Mouse (Mus musculus): ENCODE data around the gene Gng8.

Gene Gng8

GRCm38 (mm10) chr7:16891641-16892351 is at the start of gene Gng8:
Gng8 (plus strand) TSS chr7:16891786.
- CTCF ChIA-PET: interaction anchor here (0.8 to 1.7 kb wide), 3 partner anchors 18 to 72 kb away, joined by 3 to 4 read pairs (median 4); no protein-coding TSS in a partner anchor

DNA sequence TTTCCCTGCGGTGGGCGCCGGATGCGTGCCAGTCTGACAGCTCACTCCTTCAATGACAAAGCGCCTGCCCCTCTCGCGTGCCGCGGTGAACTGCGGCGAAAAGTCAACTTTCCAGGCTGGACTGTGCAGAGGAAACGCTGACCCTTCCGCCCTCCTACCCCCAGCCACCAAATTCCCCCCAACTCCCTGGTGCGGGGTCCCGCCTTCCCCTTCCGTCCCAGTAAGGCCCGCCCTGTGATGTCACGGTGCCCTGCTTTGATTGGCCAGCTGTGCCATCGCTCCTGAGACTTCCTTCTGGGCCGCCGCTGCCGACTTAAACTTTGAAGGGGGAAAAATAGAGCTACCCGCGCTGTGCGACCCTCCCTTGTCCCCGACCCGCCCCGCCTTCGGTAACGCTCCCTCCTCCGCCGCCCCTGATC is 48.9 kb upstream of the Gng8 start, which contains the start of gene Prkd2:
Gene Prkd2 (plus strand): TSS at position 258 of the 419 bp plus-strand sequence.
- CTCF ChIA-PET: no interaction called here

- CTCF ChIA-PET: interaction anchor here (0.6 kb wide), 1 partner anchor 19 kb away, joined by 3 read pairs; no protein-coding TSS in a partner anchor
Observed at GRCm38 (mm10) chr7:16843441-16844171, 48.0 kb upstream of the Gng8 start.

GRCm38 (mm10) chr7:16844696-16845071 is 46.9 kb upstream of the Gng8 start:
- CTCF ChIA-PET: interaction anchor here (1.6 kb wide), 1 partner anchor 15 kb away, joined by 5 read pairs; no protein-coding TSS in a partner anchor

DNA sequence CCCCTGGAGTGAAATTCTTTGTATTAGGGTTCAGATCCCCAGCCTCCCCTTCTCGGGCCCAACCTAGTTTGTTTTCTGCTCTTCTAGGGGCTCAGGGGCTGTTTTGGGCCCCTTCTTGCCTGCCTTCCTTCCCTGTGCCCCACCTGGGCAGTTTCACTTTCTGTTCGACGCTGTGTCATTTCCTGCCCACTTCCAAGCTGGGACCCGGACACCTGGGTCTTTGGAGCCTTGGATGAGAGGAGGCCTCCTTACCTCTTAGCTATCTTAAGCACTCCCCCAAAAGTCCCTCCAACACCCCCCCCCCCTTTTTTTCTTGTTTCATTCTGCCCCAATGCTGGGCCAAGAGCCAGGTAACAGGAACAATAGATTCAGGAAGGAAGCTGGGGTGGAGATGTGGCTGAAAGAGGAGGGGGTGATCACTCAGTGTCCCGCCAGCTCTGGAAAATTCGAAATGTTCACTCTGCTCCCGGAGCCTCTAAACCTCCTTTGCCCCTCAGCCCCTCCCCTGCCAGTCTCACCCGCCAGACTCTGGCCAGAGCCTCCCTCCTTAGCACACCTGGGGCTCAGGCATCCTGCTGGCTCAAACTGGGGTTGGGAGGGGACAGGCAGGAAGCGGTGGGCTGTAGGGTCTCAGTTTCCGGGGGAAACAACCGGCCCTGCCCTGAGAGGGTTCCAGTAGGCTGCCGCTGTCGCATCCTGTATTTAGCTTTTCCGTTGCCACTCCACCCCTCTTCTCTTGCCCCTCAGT is 46.3 kb upstream of the Gng8 start:
- CTCF ChIA-PET: interaction anchor here (0.9 to 1.6 kb wide), 3 partner anchors 14 to 19 kb away, joined by 3 to 10 read pairs (median 5); no protein-coding TSS in a partner anchor

DNA sequence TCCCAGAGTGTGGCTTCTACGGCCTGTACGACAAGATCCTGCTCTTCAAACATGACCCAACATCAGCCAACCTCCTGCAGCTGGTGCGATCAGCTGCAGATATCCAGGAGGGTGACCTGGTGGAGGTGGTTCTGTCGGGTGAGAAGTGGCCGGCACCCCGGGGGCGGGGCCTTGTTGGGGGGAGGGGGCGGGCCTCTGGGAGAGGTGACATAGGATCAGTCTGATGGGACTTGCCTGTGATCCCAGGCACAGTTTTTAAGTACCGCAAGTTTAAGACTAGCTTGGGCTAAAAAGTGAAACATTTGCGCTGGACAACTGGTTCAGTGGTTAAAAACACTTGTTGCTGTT is 45.8 kb upstream of the Gng8 start:
- CTCF ChIA-PET: interaction anchor here (0.9 to 1.6 kb wide), 3 partner anchors 14 to 19 kb away, joined by 3 to 10 read pairs (median 5); no protein-coding TSS in a partner anchor

GRCm38 (mm10) chr7:16846775-16847174 is 44.8 kb upstream of the Gng8 start:
- CTCF ChIA-PET: interaction anchor here (1.5 kb wide), 1 partner anchor 20 kb away, joined by 10 read pairs; no protein-coding TSS in a partner anchor

GRCm38 (mm10) chr7:16847507-16847906 is 44.1 kb upstream of the Gng8 start:
- CTCF ChIA-PET: interaction anchor here (0.8 to 1.4 kb wide), 2 partner anchors 11 to 25 kb away, joined by 4 read pairs; no protein-coding TSS in a partner anchor

DNA sequence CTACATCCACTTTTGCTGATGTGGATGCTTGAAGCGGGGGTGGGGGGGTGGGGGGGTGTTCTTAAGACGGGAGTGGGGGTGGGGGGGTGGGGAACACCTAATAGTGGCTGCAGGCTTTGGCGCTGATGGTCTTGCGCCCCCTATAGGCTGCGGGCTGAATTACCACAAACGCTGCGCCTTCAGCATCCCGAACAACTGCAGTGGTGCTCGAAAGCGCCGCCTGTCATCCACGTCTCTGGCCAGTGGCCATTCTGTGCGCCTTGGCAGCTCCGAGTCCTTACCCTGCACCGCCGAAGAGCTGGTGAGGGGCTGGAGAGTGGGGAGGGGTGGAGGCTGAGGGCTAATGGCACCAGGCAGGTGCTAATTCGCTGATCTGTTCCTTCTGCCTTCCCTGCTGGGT is 43.0 kb upstream of the Gng8 start:
- CTCF ChIA-PET: interaction anchor here (0.7 to 1.4 kb wide), 2 partner anchors 9 to 11 kb away, joined by 3 to 4 read pairs; no protein-coding TSS in a partner anchor

DNA sequence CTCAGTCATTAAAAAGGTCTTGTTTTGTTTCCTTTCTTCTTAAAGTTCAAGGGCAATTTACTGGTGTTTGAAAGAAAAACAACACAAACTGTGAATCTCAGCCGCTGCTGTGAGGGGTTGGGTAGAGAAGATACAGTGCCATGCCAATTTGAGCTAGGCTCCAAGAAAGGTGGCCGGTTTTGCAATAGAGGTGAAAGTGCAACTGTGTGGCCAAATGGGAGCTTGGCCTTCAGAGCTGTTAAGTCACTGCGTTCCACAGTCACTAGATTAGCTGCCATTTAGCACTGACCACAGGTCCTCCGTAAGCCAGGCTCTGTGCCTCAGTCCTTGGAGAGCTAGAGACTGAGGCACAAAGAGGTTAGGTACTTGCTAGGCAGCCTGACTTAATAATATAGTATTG is 40.0 kb upstream of the Gng8 start:
- CTCF ChIA-PET: no interaction called here

- CTCF ChIA-PET: interaction anchor here (0.6 to 1.1 kb wide), 4 partner anchors 12 to 430 kb away, joined by 3 to 11 read pairs (median 3); no protein-coding TSS in a partner anchor
Observed at GRCm38 (mm10) chr7:16853302-16853831, 38.2 kb upstream of the Gng8 start.

DNA sequence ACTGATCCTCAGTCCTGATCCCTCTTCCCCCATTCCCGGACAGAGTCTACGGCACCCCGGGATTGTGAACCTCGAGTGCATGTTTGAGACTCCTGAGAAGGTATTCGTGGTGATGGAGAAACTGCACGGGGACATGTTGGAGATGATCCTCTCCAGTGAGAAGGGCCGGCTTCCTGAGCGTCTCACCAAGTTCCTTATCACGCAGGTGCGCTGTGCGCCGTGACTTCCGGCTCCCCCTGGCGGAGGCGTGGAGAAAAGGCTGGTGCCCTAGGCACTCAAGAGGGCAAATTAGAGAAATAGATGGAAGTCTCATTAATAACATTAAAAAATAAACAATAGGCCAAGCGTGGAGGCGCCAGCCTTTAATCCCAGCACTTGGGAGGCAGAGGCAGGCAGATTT is 33.2 kb upstream of the Gng8 start:
- CTCF ChIA-PET: interaction anchor here (0.7 to 2.3 kb wide), 3 partner anchors 10 to 36 kb away, joined by 4 to 7 read pairs (median 5); no protein-coding TSS in a partner anchor

GRCm38 (mm10) chr7:16859902-16860651 is 31.5 kb upstream of the Gng8 start:
- CTCF ChIA-PET: interaction anchor here (0.6 to 2.3 kb wide), 5 partner anchors 12 to 40 kb away, joined by 3 to 7 read pairs (median 5); no protein-coding TSS in a partner anchor

GRCm38 (mm10) chr7:16867488-16867887 is 24.1 kb upstream of the Gng8 start:
- CTCF ChIA-PET: no interaction called here

DNA sequence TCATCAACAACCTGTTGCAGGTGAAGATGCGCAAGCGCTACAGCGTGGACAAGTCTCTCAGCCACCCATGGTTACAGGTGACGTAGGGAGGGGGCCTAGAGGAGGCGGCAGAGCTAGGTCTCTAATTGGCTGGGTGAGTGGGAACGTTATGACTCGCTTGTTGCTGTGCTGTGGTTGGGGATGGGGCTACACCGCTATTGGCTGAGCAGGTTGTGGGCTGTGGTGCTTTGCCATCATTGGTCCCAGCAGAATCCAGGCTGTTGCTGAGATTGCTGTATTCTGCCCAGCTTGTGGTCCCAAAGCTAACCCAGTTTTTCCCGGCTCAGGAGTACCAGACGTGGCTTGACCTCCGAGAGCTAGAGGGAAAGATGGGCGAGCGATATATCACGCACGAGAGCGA is 22.1 kb upstream of the Gng8 start:
- CTCF ChIA-PET: no interaction called here

DNA sequence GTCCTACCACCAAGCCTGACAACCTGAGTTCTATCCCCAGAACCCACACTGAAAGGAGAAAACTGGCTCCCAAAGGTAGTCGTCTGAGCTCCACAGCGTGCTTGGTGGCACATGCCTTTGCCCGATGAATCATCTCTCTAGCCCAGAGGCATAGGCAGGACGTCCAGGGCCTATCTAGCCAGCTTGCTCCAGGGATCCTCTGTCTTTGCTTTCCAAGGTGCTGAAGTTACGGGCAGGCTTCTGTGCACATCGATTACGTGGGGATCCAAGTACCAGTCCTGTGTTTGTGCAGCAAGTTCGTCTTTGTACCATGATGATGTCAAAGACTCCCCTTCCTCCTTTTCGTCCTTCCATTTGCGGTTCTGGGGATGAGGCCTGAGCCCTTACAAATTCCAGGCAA is 20.0 kb upstream of the Gng8 start:
- CTCF ChIA-PET: no interaction called here

GRCm38 (mm10) chr7:16872478-16872877 is 19.1 kb upstream of the Gng8 start:
- CTCF ChIA-PET: interaction anchor here (0.7 to 1.2 kb wide), 2 partner anchors 10 to 23 kb away, joined by 4 to 7 read pairs; no protein-coding TSS in a partner anchor

DNA sequence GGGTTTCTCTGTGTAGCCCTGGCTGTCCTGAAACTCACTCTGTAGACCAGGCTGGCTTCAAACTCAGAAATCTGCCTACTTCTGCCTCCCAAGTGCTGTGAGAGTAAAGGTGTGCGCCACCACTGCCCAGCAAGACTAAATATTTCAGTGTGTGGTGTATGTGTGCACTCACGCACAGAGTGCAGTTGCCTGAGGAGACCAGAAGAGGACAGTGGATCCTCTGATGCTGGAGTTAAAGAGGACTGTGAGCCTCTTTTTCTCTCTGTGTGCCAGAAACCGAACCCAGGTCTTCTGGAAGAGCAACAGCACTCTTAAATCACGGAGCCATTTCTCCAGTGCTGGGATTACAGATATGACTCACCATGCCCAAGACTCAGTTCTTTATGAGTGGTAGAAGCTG is 18.2 kb upstream of the Gng8 start:
- CTCF ChIA-PET: interaction anchor here (0.5 to 2.0 kb wide), 5 partner anchors 14 to 61 kb away, joined by 3 to 7 read pairs (median 5); partner anchors contain the start of gene Gng8

DNA sequence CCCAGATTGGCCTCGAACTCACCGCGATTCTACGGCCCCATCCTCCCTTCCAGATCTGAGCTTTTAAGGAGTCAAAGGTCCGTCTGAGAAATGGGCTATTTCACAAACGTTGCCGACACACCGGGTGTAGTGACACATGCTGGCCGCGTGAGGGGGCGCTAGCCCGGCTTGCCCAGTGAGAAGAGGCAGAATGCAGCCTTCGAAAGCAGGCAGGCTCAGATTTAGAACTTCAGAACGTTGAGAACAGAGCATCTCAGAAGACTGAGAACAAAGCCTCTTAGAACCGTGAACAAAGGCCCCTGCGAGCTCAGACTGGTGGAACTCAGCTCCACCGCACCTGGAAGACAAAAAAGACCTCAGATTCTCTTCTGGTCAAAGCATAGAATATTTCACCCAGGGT is 17.4 kb upstream of the Gng8 start:
- CTCF ChIA-PET: interaction anchor here (0.5 to 2.0 kb wide), 4 partner anchors 15 to 60 kb away, joined by 3 to 6 read pairs (median 4); partner anchors contain the start of gene Gng8

- CTCF ChIA-PET: interaction anchor here (1.4 to 2.0 kb wide), 3 partner anchors 15 to 53 kb away, joined by 4 to 6 read pairs (median 5); partner anchors contain the start of gene Gng8
Observed at GRCm38 (mm10) chr7:16874756-16875309, 16.8 kb upstream of the Gng8 start.
